Mouse (Mus musculus) myocyte (in vitro differentiated cells): ENCODE measurements around the gene H2-M10.6.

Experiments used
- CEBPB ChIP-seq: IDR thresholded peaks from 2 replicates; pipeline ENCODE4 v1.6.1; 2011; ENCODE audit warnings: mild to moderate bottlenecking, moderate library complexity; ENCODE audit not compliant: poor library complexity, insufficient read depth, severe bottlenecking
- E2F4 ChIP-seq: IDR thresholded peaks from one replicate; pipeline ENCODE4 v1.6.1; 2011; ENCODE audit warnings: mild to moderate bottlenecking, control low read depth, moderate library complexity; ENCODE audit not compliant: insufficient read depth
- MAX ChIP-seq: IDR thresholded peaks from one replicate; pipeline ENCODE4 v1.6.1; 2011; ENCODE audit warnings: low read depth, mild to moderate bottlenecking, control low read depth
- MYOD1 ChIP-seq, 3 experiments: IDR thresholded peaks; one replicate each; pipeline ENCODE4 v1.6.1; 2011; ENCODE audit warnings: control low read depth in 2 of 3, low read depth in 2 of 3, mild to moderate bottlenecking in 2 of 3, moderate library complexity in 1 of 3; ENCODE audit not compliant: insufficient read length in 2 of 3, control insufficient read depth in 1 of 3
- POLR2A ChIP-seq: IDR thresholded peaks from one replicate; pipeline ENCODE4 v1.6.1; 2011; ENCODE audit warnings: low read depth, mild to moderate bottlenecking, control low read depth, moderate library complexity; ENCODE audit not compliant: insufficient read length
- POLR2AphosphoS2 ChIP-seq: IDR thresholded peaks from one replicate; pipeline ENCODE4 v1.6.1; 2011; ENCODE audit warnings: low read depth, control low read depth; ENCODE audit not compliant: insufficient read length
- SRF ChIP-seq: IDR thresholded peaks from one replicate; pipeline ENCODE4 v1.6.1; 2011; ENCODE audit warnings: low read depth; ENCODE audit not compliant: control insufficient read depth, insufficient read length
- TCF12 ChIP-seq: IDR thresholded peaks from one replicate; pipeline ENCODE4 v1.6.1; 2011; ENCODE audit warnings: mild to moderate bottlenecking, control low read depth; ENCODE audit not compliant: poor library complexity, insufficient read depth, severe bottlenecking
- TCF3 ChIP-seq: IDR thresholded peaks from one replicate; pipeline ENCODE4 v1.6.1; 2011; ENCODE audit warnings: low read depth, control low read depth; ENCODE audit not compliant: insufficient read length
- USF1 ChIP-seq: IDR thresholded peaks from one replicate; pipeline ENCODE4 v1.6.1; 2011; ENCODE audit warnings: low read depth, mild to moderate bottlenecking, control low read depth, moderate library complexity

DNA sequence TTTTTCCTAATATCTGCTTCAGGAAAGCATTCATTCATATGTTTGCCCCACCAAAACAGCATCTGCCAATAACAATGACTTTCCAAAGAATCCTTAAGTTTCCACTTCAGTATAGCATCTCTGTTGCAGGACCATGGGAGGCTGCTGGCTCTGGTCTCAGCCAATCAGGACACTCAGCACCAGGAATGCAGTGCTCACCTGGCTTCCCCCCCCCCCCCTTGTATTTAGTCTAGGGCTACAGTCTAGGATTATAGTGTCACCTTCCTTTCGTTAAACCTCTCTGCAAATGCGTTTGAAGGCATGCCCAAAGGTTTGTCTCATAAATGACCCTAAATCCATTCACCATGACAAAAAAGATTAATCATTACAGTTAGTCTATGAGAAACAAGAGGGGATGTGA lies 23.6 kb upstream of the H2-M10.6 start:
- TF ChIP-seq E2F4, result no peak
- no peak for TF ChIP-seq SRF
- TF ChIP-seq MYOD1 (IDR thresholded peaks at IDR 0.05; ENCODE audit: control insufficient read depth in 1 of 3, insufficient read length in 2 of 3, low read depth in 2 of 3), result no peak
- TF ChIP-seq POLR2A, result no peak
- TF ChIP-seq CEBPB, result no peak
- TF ChIP-seq MAX, result no peak
- no peak for TF ChIP-seq TCF3
- TF ChIP-seq TCF12, result no peak
- TF ChIP-seq POLR2AphosphoS2, result no peak
- no peak for TF ChIP-seq USF1
